Mouse (Mus musculus) G1E (cell line): ENCODE results near the gene Lefty1. TPM values are rescaled to one million over a fixed set of nuclear protein-coding genes. Genes with fewer than 3 reads are reported as not detected.

Experiments
- ATAC-seq: 2 replicates; pipeline ENCODE4 v1.8.0; 2016; ENCODE audit warnings: mild to moderate bottlenecking; ENCODE audit not compliant: insufficient number of reproducible peaks, poor library complexity, low FRiP score, severe bottlenecking; ENCODE audit errors: extremely low read depth
- DNase-seq: peaks from one replicate; pipeline ENCODE4 v3.0.0; 2012; ENCODE audit warnings: low spot score
- H3K27me3 ChIP-seq: 2 replicates; pipeline ENCODE4 v1.6.1; 2012; ENCODE audit warnings: mild to moderate bottlenecking, low read length, inconsistent platforms; ENCODE audit not compliant: insufficient read depth
- H3K36me3 ChIP-seq: replicated peaks from 2 replicates; pipeline ENCODE3; 2012; ENCODE audit warnings: mild to moderate bottlenecking, inconsistent platforms
- H3K4me1 ChIP-seq: 2 replicates; pipeline ENCODE4 v1.6.1; 2012; ENCODE audit warnings: low read depth, low read length, inconsistent platforms, mixed read lengths; ENCODE audit not compliant: insufficient read depth
- H3K4me3 ChIP-seq: 2 replicates; pipeline ENCODE4 v1.5.1; 2012; ENCODE audit warnings: low read depth, mild to moderate bottlenecking, inconsistent platforms, low read length, moderate library complexity, mixed read lengths
- H3K9me3 ChIP-seq: replicated peaks from 2 replicates; pipeline ENCODE4 v1.6.1; 2012; ENCODE audit warnings: inconsistent platforms
- CTCF ChIP-seq: IDR thresholded peaks from 2 replicates; pipeline ENCODE4 v1.5.1; 2012; ENCODE audit warnings: low read depth, low read length, inconsistent platforms, mixed read lengths
- GATA1 ChIP-seq: IDR thresholded peaks from 2 replicates; pipeline ENCODE4 v1.6.1; 2012; ENCODE audit warnings: borderline replicate concordance, low read length, inconsistent platforms, mixed read lengths
- GATA2 ChIP-seq: IDR thresholded peaks from 2 replicates; pipeline ENCODE4 v1.6.1; 2012; ENCODE audit warnings: low read depth, low read length, inconsistent platforms, borderline replicate concordance
- POLR2AphosphoS5 ChIP-seq: IDR thresholded peaks from 2 replicates; pipeline ENCODE4 v1.6.1; 2012; ENCODE audit warnings: low read depth, low read length, inconsistent platforms; ENCODE audit not compliant: insufficient replicate concordance
- TAL1 ChIP-seq: conservative IDR thresholded peaks from 2 replicates; pipeline ENCODE4 v1.6.1; 2012; ENCODE audit warnings: low read depth, low read length, inconsistent platforms, mixed read lengths
- polyA plus RNA-seq: library from polyadenylated mRNA; stranded (reverse); fragments of >175 nt; gene quantifications from 2 replicates; pipeline ENCODE4 v1.2.3, GENCODE M21; 2012
- total RNA-seq, 2 experiments: library from RNA; stranded (forward) in 1 of 2; stranded (reverse) in 1 of 2; fragments of 200-1000 nt in 1 of 2; fragments of >200 nt in 1 of 2; fragmentation: Nextera tagmentation in 1 of 2; gene quantifications; 2 replicates each; pipeline ENCODE4 v1.2.3; 2014 to 2017

Lefty1 gene
- total and polyA plus RNA-seq, 3 experiments = not detected

DNA sequence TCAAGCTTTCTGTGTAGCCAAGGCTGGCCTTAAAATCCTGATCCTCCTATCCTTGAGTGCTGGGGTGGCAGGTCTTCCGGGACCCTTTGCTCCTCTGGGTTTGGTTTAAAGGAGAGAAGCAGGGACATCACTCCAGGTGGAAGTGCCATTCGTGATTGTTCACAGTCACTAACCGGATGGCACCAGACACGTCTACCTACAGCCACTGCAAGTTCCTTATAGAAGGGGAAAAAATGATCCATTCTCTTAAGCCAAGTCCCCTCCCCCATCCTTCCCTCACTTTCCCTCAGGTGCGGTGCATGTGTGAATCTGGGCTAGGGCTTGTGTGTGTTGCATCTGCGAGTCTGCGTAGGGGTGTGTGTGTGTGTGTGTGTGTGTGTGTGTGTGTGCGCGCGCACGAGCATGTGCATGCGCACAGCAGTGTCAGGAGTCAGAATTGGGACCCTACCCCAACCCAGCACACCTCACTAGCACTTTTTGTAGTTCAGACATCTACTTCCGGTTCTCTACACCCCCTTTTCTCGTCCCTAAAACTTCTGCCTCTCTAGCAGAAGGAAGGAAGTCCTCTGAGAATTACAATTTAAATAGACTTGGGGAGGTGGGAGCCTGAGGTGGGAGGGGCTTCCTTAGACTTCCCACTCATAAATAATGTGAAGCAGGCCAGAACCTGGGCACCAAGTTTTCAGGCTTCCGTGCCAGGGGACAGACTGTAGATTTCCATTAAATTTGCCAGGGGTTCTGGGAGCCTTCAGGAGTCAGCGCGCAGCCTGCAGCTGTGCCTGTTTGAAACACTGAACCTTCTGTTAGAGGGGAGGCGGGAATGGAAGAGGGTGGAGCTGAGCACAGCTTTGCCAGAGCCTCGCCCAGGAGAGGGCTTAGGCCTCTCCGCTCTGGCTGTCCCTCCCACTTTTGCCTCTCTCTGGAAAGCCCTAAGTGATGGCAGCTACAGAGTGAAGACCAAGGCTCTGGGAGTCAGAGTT lies 10.5 kb downstream of the Lefty1 start:
- H3K4me3 ChIP-seq = peak overlapping the region; percentile 31; the same call in 1 of the 2 replicates
- TF ChIP-seq TAL1 (no peak), CTCF (no peak), POLR2AphosphoS5 (no peak), GATA2 (no peak), GATA1 (no peak)
- H3K36me3 ChIP-seq = peaks cover 31% of the 10 kb centered on the region
- H3K27me3 ChIP-seq = peaks cover 24% of the 10 kb centered on the region
- DNase-seq (peak; percentile 66), ATAC-seq (peak; percentile 65)
- H3K9me3 ChIP-seq = no peaks in the 10 kb centered on the region
- H3K4me1 ChIP-seq = peaks cover 50% of the 10 kb centered on the region

DNA sequence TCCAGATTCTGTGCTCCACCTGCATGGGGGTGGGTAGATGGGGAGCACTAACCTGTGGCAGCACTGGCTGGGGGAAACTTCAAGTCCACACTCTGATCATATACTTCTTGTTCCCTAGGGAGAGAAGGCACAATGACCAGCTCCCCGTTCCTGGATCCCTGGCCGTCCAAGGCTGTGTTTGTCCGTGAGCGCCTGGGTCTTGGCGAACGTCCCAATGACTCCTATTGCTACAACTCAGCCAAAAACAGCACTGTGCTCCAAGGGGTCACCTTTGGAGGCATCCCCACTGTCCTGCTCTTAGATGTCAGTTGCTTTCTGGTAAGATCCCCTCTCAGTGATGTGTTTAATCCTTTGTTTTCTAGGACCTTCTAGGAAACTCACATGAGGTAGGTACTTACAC lies 11.6 kb downstream of the Lefty1 start:
- TF ChIP-seq TAL1 (no peak), GATA1 (no peak), GATA2 (no peak), POLR2AphosphoS5 (no peak), CTCF (no peak)
- Histone ChIP-seq H3K36me3 (peaks cover 31% of the 10 kb centered on the region), H3K9me3 (no peaks in the 10 kb centered on the region), H3K27me3 (peaks cover 15% of the 10 kb centered on the region), H3K4me3 (no peak overlapping the region), H3K4me1 (peaks cover 49% of the 10 kb centered on the region)
- ATAC-seq (no peak), DNase-seq (no peak)

DNA sequence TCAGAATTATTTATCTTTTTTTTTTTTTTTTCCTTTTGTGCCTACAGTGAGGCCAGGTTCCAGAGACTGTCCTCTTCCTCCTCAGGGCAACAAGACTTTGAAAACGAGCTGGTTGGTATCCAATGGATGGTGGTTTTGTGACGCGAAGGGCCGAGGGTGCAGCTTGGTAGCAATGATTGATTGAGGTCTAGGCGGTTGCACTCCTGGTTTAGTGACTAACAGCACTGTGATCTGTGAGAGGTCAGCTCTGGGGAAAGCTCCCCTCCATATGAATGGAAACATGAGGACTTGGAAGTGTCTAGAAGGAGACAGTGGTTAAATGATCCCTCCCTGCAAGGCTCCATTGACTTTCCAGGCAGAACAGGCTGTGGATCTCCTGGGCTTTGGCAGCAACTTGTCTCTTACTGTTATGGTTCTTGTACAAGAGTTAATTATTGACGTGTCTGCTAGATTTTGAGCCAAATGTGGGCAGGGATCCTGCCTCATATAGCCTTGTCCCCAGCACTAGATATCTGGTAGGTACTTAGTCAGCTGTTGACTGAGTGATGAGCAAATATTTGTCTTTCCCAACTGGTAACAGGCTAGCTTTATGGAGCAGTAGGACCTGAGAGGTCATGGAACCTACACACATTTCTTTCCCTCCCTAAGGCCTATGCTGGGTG lies 17.4 kb downstream of the Lefty1 start:
- ATAC-seq (no peak), DNase-seq (no peak)
- Histone ChIP-seq H3K4me1 (no peaks in the 10 kb centered on the region; the same call in 1 of the 2 replicates), H3K27me3 (no peaks in the 10 kb centered on the region), H3K4me3 (no peak overlapping the region), H3K9me3 (no peaks in the 10 kb centered on the region), H3K36me3 (peaks cover 39% of the 10 kb centered on the region)
- TF ChIP-seq POLR2AphosphoS5 (no peak), CTCF (no peak), TAL1 (no peak), GATA1 (no peak), GATA2 (no peak)

DNA sequence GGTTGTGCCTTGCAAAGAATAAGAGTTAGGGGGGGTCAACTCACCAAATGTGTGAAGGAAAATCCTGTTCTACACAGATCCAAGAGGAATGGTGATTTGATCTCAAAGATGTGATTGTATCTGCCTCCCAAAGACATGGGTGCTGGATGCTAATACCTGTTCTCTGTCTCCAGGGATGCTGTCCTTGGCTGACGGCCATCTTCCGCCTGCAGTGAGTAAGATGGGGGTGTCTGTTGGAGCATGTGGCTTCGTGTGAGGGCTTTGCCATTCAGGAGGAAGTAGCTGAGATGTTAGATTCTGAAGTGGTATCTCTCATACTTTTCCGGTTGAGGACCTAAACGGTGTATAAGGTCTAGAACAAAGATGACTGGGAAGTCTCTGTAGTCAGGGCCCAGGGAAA lies 18.0 kb downstream of the Lefty1 start:
- Histone ChIP-seq H3K4me3 (no peak overlapping the region), H3K27me3 (no peaks in the 10 kb centered on the region), H3K9me3 (no peaks in the 10 kb centered on the region), H3K4me1 (no peaks in the 10 kb centered on the region; the same call in 1 of the 2 replicates), H3K36me3 (peaks cover 36% of the 10 kb centered on the region)
- ATAC-seq (no peak), DNase-seq (no peak)
- TF ChIP-seq CTCF (no peak), GATA1 (no peak), TAL1 (no peak), POLR2AphosphoS5 (no peak), GATA2 (no peak)

DNA sequence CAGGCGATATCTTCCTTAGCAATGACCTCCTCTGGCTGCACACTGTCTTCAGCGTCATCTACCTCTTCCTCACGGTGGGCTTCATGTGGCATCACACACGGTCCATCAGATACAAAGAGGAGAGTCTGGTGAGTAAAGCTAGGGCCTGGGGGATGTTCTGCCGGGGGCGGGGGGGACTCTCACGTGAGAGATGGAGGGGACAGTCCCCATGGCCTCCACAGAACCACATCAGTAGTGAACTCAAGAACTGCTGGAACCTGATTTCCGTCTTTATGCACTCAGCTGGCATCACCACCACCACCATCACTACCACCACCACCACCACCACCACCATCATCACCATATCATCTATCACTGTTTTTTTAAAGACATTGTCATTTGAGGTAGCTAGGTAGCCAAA lies 21.6 kb downstream of the Lefty1 start:
- Histone ChIP-seq H3K4me1 (no peaks in the 10 kb centered on the region; the same call in 1 of the 2 replicates), H3K9me3 (no peaks in the 10 kb centered on the region), H3K4me3 (no peak overlapping the region), H3K36me3 (peaks cover 29% of the 10 kb centered on the region), H3K27me3 (no peaks in the 10 kb centered on the region; the same call in 1 of the 2 replicates)
- ATAC-seq = no peak
- no peak for TF ChIP-seq POLR2AphosphoS5
- no peak for DNase-seq

DNA sequence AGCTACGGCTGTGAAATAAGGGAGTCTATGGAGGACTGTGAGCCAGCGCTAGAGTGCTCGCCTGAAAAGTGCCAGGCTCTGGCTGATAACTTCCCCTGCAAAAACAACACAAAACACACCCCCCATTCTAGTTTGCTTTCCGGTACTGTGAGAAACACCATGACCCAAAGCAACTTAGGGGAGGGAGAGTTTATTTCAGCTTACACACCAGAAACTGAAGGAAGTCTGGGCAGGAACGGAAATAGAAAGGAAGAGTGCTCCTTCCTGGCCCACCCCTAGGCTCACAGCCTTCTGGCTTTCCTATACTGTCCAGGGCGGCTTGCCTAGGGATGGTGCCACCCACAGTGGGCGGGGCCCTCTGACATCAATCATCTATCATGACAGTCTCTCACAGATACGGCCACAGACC lies 22.2 kb downstream of the Lefty1 start:
- Histone ChIP-seq H3K4me3 (no peak overlapping the region), H3K36me3 (peaks cover 33% of the 10 kb centered on the region), H3K27me3 (no peaks in the 10 kb centered on the region; the same call in 1 of the 2 replicates), H3K4me1 (no peaks in the 10 kb centered on the region; the same call in 1 of the 2 replicates), H3K9me3 (no peaks in the 10 kb centered on the region)
- TF ChIP-seq TAL1 = no peak
- ATAC-seq (no peak), DNase-seq (no peak)
